Mouse (Mus musculus) thymus, adult 2 months (tissue): Measurements from ENCODE around the gene Cog4. TPM values are rescaled to one million over a fixed set of nuclear protein-coding genes. Genes with fewer than 3 reads are reported as not detected.

Source experiments
- DNase-seq: peaks from one replicate; pipeline ENCODE4 v3.0.0; 2021
- H3K27ac ChIP-seq: fragments of 200-500 bp; 2 replicates; pipeline ENCODE4 v1.5.1; 2012; ENCODE audit warnings: low read length, control low read depth; ENCODE audit not compliant: control insufficient read depth, insufficient read depth
- H3K27me3 ChIP-seq: fragments of 200-500 bp; 2 replicates; pipeline ENCODE4 v1.6.1; 2012; ENCODE audit warnings: mild to moderate bottlenecking, low read length, moderate library complexity, mixed read lengths; ENCODE audit not compliant: control insufficient read depth, insufficient read depth
- H3K36me3 ChIP-seq: fragments of 200-500 bp; 2 replicates; pipeline ENCODE4 v1.6.1; 2012; ENCODE audit warnings: mild to moderate bottlenecking, low read length, moderate library complexity; ENCODE audit not compliant: control insufficient read depth, insufficient read depth
- H3K4me1 ChIP-seq: fragments of 200-500 bp; replicated peaks from 2 replicates; pipeline ENCODE4 v1.6.1; 2012; ENCODE audit warnings: low read length; ENCODE audit not compliant: control insufficient read depth, insufficient read depth
- H3K4me3 ChIP-seq: fragments of 200-500 bp; 2 replicates; pipeline ENCODE4 v1.5.1; 2012; ENCODE audit warnings: mild to moderate bottlenecking, low read length, control low read depth, moderate library complexity; ENCODE audit not compliant: control insufficient read depth, insufficient read depth
- CTCF ChIP-seq: fragments of 200-500 bp; IDR thresholded peaks from 2 replicates; pipeline ENCODE4 v1.5.1; 2012; ENCODE audit warnings: mild to moderate bottlenecking, control low read depth, low read length, moderate library complexity, borderline replicate concordance; ENCODE audit not compliant: control insufficient read depth, poor library complexity, insufficient read depth; ENCODE audit errors: extremely low read depth
- POLR2A ChIP-seq: fragments of 200-500 bp; IDR thresholded peaks from 2 replicates; pipeline ENCODE4 v1.6.1; 2012; ENCODE audit warnings: mild to moderate bottlenecking, low read length, control low read depth, moderate library complexity; ENCODE audit not compliant: control insufficient read depth, poor library complexity, insufficient read depth; ENCODE audit errors: extremely low read depth
- WGBS: fragments of 180-500 bp; shearing (Covaris S2); methylation state at CpG from one replicate; pipeline ENCODE4 v1.1.7; 2018; 5-methylcytosine and 5-hydroxymethylcytosine counted together
- polyA plus RNA-seq: library from polyadenylated mRNA; depleted of rRNA; stranded (reverse); fragments of >200 nt; gene quantifications from 2 replicates; pipeline ENCODE4 v1.2.3, GENCODE M21; 2012

Cog4 gene
- polyA plus RNA-seq, 1 experiment = 38.3 TPM

GRCm38 (mm10) chr8:110806146-110806545 is 40.3 kb upstream of the Cog4 start:
- Histone ChIP-seq H3K4me3 (no peak overlapping the region), H3K27ac (peak overlapping the region; percentile 80), H3K4me1 (peaks cover 49% of the 10 kb centered on the region), H3K36me3 (peaks cover 23% of the 10 kb centered on the region), H3K27me3 (no peaks in the 10 kb centered on the region)
- TF ChIP-seq POLR2A (no peak), CTCF (no peak)
- 21% methylated on average over 1 of the region's 1 CpGs for WGBS
- DNase-seq = peak; percentile 25

GRCm38 (mm10) chr8:110808495-110809472 is 37.6 kb upstream of the Cog4 start:
- no peak for DNase-seq
- Histone ChIP-seq H3K27me3 (no peaks in the 10 kb centered on the region), H3K27ac (no peak overlapping the region), H3K4me3 (no peak overlapping the region), H3K36me3 (peaks cover 49% of the 10 kb centered on the region), H3K4me1 (peaks cover 36% of the 10 kb centered on the region)
- 87% methylated on average over 13 of the region's 13 CpGs for WGBS
- no peak for TF ChIP-seq CTCF
- TF ChIP-seq POLR2A = no peak

GRCm38 (mm10) chr8:110809831-110810230 is 36.6 kb upstream of the Cog4 start:
- no peak overlapping the region for H3K4me3 ChIP-seq
- 74% methylated on average over 2 of the region's 2 CpGs for WGBS
- H3K27ac ChIP-seq = no peak overlapping the region
- H3K4me1 ChIP-seq = peaks cover 27% of the 10 kb centered on the region
- TF ChIP-seq POLR2A = no peak
- TF ChIP-seq CTCF = no peak
- no peaks in the 10 kb centered on the region for H3K27me3 ChIP-seq
- peaks cover 60% of the 10 kb centered on the region for H3K36me3 ChIP-seq
- no peak for DNase-seq

GRCm38 (mm10) chr8:110810481-110811065 is 35.8 kb upstream of the Cog4 start:
- 96% methylated on average over 7 of the region's 7 CpGs for WGBS
- TF ChIP-seq POLR2A (no peak), CTCF (no peak)
- no peak for DNase-seq
- Histone ChIP-seq H3K27ac (no peak overlapping the region), H3K27me3 (no peaks in the 10 kb centered on the region), H3K36me3 (peaks cover 67% of the 10 kb centered on the region), H3K4me1 (peaks cover 22% of the 10 kb centered on the region), H3K4me3 (no peak overlapping the region)

- Histone ChIP-seq H3K4me3 (no peak overlapping the region), H3K27me3 (no peaks in the 10 kb centered on the region), H3K27ac (no peak overlapping the region), H3K4me1 (peaks cover 17% of the 10 kb centered on the region), H3K36me3 (peaks cover 73% of the 10 kb centered on the region)
- TF ChIP-seq CTCF = no peak
- no peak for TF ChIP-seq POLR2A
- 97% methylated on average over 3 of the region's 3 CpGs for WGBS
- no peak for DNase-seq
Observed at GRCm38 (mm10) chr8:110811116-110811515, 35.3 kb upstream of the Cog4 start.

GRCm38 (mm10) chr8:110811793-110812192 is 34.6 kb upstream of the Cog4 start:
- H3K36me3 ChIP-seq = peaks cover 79% of the 10 kb centered on the region
- TF ChIP-seq POLR2A = no peak
- no peak for TF ChIP-seq CTCF
- no peaks in the 10 kb centered on the region for H3K27me3 ChIP-seq
- peaks cover 12% of the 10 kb centered on the region for H3K4me1 ChIP-seq
- no peak overlapping the region for H3K27ac ChIP-seq
- no peak overlapping the region for H3K4me3 ChIP-seq
- DNase-seq = no peak
- 94% methylated on average over 7 of the region's 7 CpGs for whole genome bisulfite sequencing
